Mouse (Mus musculus): Measurements from ENCODE around the gene Farp1. TPM values are rescaled to one million over a fixed set of nuclear protein-coding genes. Genes with fewer than 3 reads are reported as not detected.

Gene Farp1
- polyA plus RNA-seq, 1 experiment from 2014 or later = 45.2 TPM

GRCm38 (mm10) chr14:121304523-121304922 lies 269.5 kb downstream of the Farp1 start:
- no peak overlapping the region for H3K4me2 ChIP-seq (replicated peaks)
- no peak overlapping the region for H3K4me3 ChIP-seq (replicated peaks; ENCODE audit: low read length)
- H3K9me3 ChIP-seq (ENCODE audit: control insufficient read depth, low read length) = no peaks in the 10 kb centered on the region
- H3K27me3 ChIP-seq (ENCODE audit: control insufficient read depth, insufficient read depth, low read length) = no peaks in the 10 kb centered on the region
- H3K4me1 ChIP-seq (replicated peaks; ENCODE audit: control insufficient read depth, insufficient read depth, low read length) = no peaks in the 10 kb centered on the region
- DNase-seq (ENCODE audit: low spot score) = no peak
- no peak; the same call in 1 of the 2 replicates for ATAC-seq (ENCODE audit: low FRiP score)
- no peak overlapping the region for H3K9ac ChIP-seq
- no peak overlapping the region for H3K27ac ChIP-seq
- H3K36me3 ChIP-seq (replicated peaks; ENCODE audit: control insufficient read depth, insufficient read depth) = 0 out of 2 replicates have a peak, but pooled peaks cover 14% of the 10 kb centered on the region
- 63% methylated on average over 7 of the region's 7 CpGs for WGBS

- Histone ChIP-seq H3K27ac (no peak overlapping the region), H3K36me3 (replicated peaks; ENCODE audit: control insufficient read depth, insufficient read depth) (0 out of 2 replicates have a peak, but pooled peaks cover 4% of the 10 kb centered on the region), H3K27me3 (ENCODE audit: control insufficient read depth, insufficient read depth, low read length) (no peaks in the 10 kb centered on the region), H3K9me3 (ENCODE audit: control insufficient read depth, low read length) (no peaks in the 10 kb centered on the region), H3K4me3 (replicated peaks; ENCODE audit: low read length) (no peak overlapping the region), H3K4me2 (replicated peaks) (no peak overlapping the region), H3K4me1 (replicated peaks; ENCODE audit: control insufficient read depth, insufficient read depth, low read length) (no peaks in the 10 kb centered on the region), H3K9ac (no peak overlapping the region)
- ATAC-seq (ENCODE audit: low FRiP score) (no peak), DNase-seq (ENCODE audit: low spot score) (no peak)
- WGBS = 70% methylated on average over 8 of the region's 8 CpGs
These were observed 270.5 kb downstream of the Farp1 start for GRCm38 (mm10) chr14:121305316-121306064.

GRCm38 (mm10) chr14:121309909-121310308 lies 274.9 kb downstream of the Farp1 start:
- DNase-seq (ENCODE audit: low spot score) (no peak), ATAC-seq (ENCODE audit: low FRiP score) (no peak)
- H3K27me3 ChIP-seq (ENCODE audit: control insufficient read depth, insufficient read depth, low read length) = no peaks in the 10 kb centered on the region
- H3K36me3 ChIP-seq (replicated peaks; ENCODE audit: control insufficient read depth, insufficient read depth) = no peaks in the 10 kb centered on the region
- H3K4me1 ChIP-seq (replicated peaks; ENCODE audit: control insufficient read depth, insufficient read depth, low read length) = peaks cover under 1% of the 10 kb centered on the region; the same call in 1 of the 2 replicates
- H3K9me3 ChIP-seq (ENCODE audit: control insufficient read depth, low read length) = no peaks in the 10 kb centered on the region
- no peak overlapping the region for H3K9ac ChIP-seq
- H3K4me2 ChIP-seq (replicated peaks) = no peak overlapping the region
- H3K27ac ChIP-seq = no peak overlapping the region
- no peak overlapping the region for H3K4me3 ChIP-seq (replicated peaks; ENCODE audit: low read length)
- 87% methylated on average over 3 of the region's 3 CpGs for WGBS

- Histone ChIP-seq H3K4me3 (replicated peaks; ENCODE audit: low read length) (no peak overlapping the region), H3K36me3 (replicated peaks; ENCODE audit: control insufficient read depth, insufficient read depth) (no peaks in the 10 kb centered on the region), H3K27me3 (ENCODE audit: control insufficient read depth, insufficient read depth, low read length) (no peaks in the 10 kb centered on the region), H3K27ac (no peak overlapping the region), H3K9ac (no peak overlapping the region), H3K4me2 (replicated peaks) (no peak overlapping the region), H3K9me3 (ENCODE audit: control insufficient read depth, low read length) (no peaks in the 10 kb centered on the region), H3K4me1 (replicated peaks; ENCODE audit: control insufficient read depth, insufficient read depth, low read length) (peaks cover 4% of the 10 kb centered on the region; the same call in 1 of the 2 replicates)
- WGBS = 89% methylated on average over 6 of the region's 6 CpGs
- DNase-seq (ENCODE audit: low spot score) (no peak), ATAC-seq (ENCODE audit: low FRiP score) (no peak)
These were observed 275.5 kb downstream of the Farp1 start for GRCm38 (mm10) chr14:121310325-121311080.

GRCm38 (mm10) chr14:121311083-121311482 lies 276.1 kb downstream of the Farp1 start:
- DNase-seq (ENCODE audit: low spot score) = no peak
- Histone ChIP-seq H3K36me3 (replicated peaks; ENCODE audit: control insufficient read depth, insufficient read depth) (no peaks in the 10 kb centered on the region), H3K4me1 (replicated peaks; ENCODE audit: control insufficient read depth, insufficient read depth, low read length) (peaks cover 4% of the 10 kb centered on the region; the same call in 1 of the 2 replicates), H3K4me3 (replicated peaks; ENCODE audit: low read length) (no peak overlapping the region), H3K9me3 (ENCODE audit: control insufficient read depth, low read length) (no peaks in the 10 kb centered on the region), H3K4me2 (replicated peaks) (no peak overlapping the region), H3K27ac (no peak overlapping the region), H3K27me3 (ENCODE audit: control insufficient read depth, insufficient read depth, low read length) (no peaks in the 10 kb centered on the region), H3K9ac (no peak overlapping the region)
- no peak for ATAC-seq (ENCODE audit: low FRiP score)
- 85% methylated on average over 2 of the region's 2 CpGs for WGBS

- no peak for ATAC-seq (ENCODE audit: low FRiP score)
- Histone ChIP-seq H3K9me3 (ENCODE audit: control insufficient read depth, low read length) (no peaks in the 10 kb centered on the region), H3K27ac (no peak overlapping the region), H3K4me3 (replicated peaks; ENCODE audit: low read length) (no peak overlapping the region), H3K9ac (no peak overlapping the region), H3K4me2 (replicated peaks) (no peak overlapping the region), H3K27me3 (ENCODE audit: control insufficient read depth, insufficient read depth, low read length) (no peaks in the 10 kb centered on the region), H3K36me3 (replicated peaks; ENCODE audit: control insufficient read depth, insufficient read depth) (no peaks in the 10 kb centered on the region), H3K4me1 (replicated peaks; ENCODE audit: control insufficient read depth, insufficient read depth, low read length) (peaks cover 15% of the 10 kb centered on the region)
- 95% methylated on average over 10 of the region's 10 CpGs for WGBS
- no peak for DNase-seq (ENCODE audit: low spot score)
These were observed 278.3 kb downstream of the Farp1 start for GRCm38 (mm10) chr14:121313283-121313682.

GRCm38 (mm10) chr14:121314934-121315333 lies 279.9 kb downstream of the Farp1 start:
- Histone ChIP-seq H3K9ac (no peak overlapping the region), H3K27ac (no peak overlapping the region), H3K27me3 (ENCODE audit: control insufficient read depth, insufficient read depth, low read length) (no peaks in the 10 kb centered on the region), H3K4me3 (replicated peaks; ENCODE audit: low read length) (no peak overlapping the region), H3K4me2 (replicated peaks) (no peak overlapping the region), H3K36me3 (replicated peaks; ENCODE audit: control insufficient read depth, insufficient read depth) (no peaks in the 10 kb centered on the region), H3K9me3 (ENCODE audit: control insufficient read depth, low read length) (no peaks in the 10 kb centered on the region), H3K4me1 (replicated peaks; ENCODE audit: control insufficient read depth, insufficient read depth, low read length) (peaks cover 15% of the 10 kb centered on the region)
- ATAC-seq (ENCODE audit: low FRiP score) = no peak
- WGBS = 83% methylated on average over 3 of the region's 3 CpGs
- DNase-seq (ENCODE audit: low spot score) = no peak

GRCm38 (mm10) chr14:121316136-121316535 lies 281.1 kb downstream of the Farp1 start:
- Histone ChIP-seq H3K9me3 (ENCODE audit: control insufficient read depth, low read length) (no peaks in the 10 kb centered on the region), H3K36me3 (replicated peaks; ENCODE audit: control insufficient read depth, insufficient read depth) (no peaks in the 10 kb centered on the region), H3K4me1 (replicated peaks; ENCODE audit: control insufficient read depth, insufficient read depth, low read length) (peaks cover 15% of the 10 kb centered on the region), H3K4me2 (replicated peaks) (no peak overlapping the region), H3K9ac (no peak overlapping the region), H3K27ac (no peak overlapping the region), H3K27me3 (ENCODE audit: control insufficient read depth, insufficient read depth, low read length) (no peaks in the 10 kb centered on the region), H3K4me3 (replicated peaks; ENCODE audit: low read length) (no peak overlapping the region)
- DNase-seq (ENCODE audit: low spot score) (no peak), ATAC-seq (ENCODE audit: low FRiP score) (no peak)
- WGBS = 66% methylated on average over 5 of the region's 5 CpGs

- no peak overlapping the region for H3K4me3 ChIP-seq (replicated peaks; ENCODE audit: low read length)
- no peaks in the 10 kb centered on the region for H3K36me3 ChIP-seq (replicated peaks; ENCODE audit: control insufficient read depth, insufficient read depth)
- H3K9ac ChIP-seq = no peak overlapping the region
- no peaks in the 10 kb centered on the region for H3K27me3 ChIP-seq (ENCODE audit: control insufficient read depth, insufficient read depth, low read length)
- H3K4me2 ChIP-seq (replicated peaks) = no peak overlapping the region
- no peaks in the 10 kb centered on the region for H3K9me3 ChIP-seq (ENCODE audit: control insufficient read depth, low read length)
- H3K4me1 ChIP-seq (replicated peaks; ENCODE audit: control insufficient read depth, insufficient read depth, low read length) = peaks cover 15% of the 10 kb centered on the region
- peak; percentile 29; the same call in 1 of the 2 replicates for ATAC-seq (ENCODE audit: low FRiP score)
- no peak overlapping the region for H3K27ac ChIP-seq
- 56% methylated on average over 13 of the region's 13 CpGs for WGBS
- DNase-seq (ENCODE audit: low spot score) = no peak
These were observed 281.8 kb downstream of the Farp1 start for GRCm38 (mm10) chr14:121316631-121317311.

Measured in hindbrain, embryonic 14.5 days (tissue).